Mouse (Mus musculus) CD4-positive naive resting alpha-beta T cell, adult 57 days (primary cell): Measurements from ENCODE around the gene Ang2. TPM values are rescaled to one million over a fixed set of nuclear protein-coding genes. Genes with fewer than 3 reads are reported as not detected.

ENCODE experiments used
- total RNA-seq: library from RNA; stranded (reverse); gene quantifications from one replicate; pipeline ENCODE4 v1.2.4, GENCODE M21; 2023

Gene Ang2
- not detected for total RNA-seq

DNA sequence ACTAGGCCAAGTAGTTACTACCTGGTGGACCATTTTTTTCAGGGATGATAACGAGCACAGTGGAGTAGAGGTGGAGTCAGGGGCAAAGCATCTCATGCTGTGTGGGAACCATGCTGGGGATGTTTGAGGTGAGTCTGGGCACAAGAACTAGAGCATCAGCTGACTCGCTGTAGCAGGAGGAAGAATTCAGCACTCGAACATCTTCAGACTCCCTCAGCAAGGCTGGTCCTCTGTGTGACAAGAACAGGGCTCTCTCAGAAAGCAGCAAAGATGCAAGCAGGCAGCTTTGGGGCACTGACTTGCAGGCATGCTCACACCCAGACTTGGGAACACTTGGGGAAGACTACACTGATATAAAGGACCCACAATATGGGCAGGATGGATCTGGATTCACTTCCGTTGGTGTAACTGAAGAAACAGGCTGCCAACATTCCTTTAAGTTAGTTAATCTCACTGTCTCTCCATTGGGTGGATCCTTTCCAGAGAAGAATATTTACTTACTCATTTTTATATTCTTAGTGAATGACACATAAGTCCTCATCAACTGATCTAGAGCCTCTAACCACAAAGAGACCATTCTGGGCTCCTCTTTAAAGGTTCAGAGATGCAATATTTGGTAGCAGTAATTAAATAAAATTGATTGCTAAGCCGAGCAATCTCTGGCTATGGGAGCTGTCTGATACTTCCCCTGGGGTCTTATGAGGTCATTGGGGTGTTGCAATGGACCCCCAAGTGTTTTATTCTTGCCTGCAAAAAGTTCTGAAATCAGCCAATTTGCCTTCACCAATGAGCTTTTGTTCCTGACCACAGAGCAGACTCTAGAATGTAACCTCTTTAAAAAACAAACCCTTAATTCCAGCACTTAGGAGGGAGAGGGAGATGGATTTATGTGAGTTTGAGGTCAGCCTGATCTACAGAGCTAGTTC, at the start of gene Ang2:
Gene Ang2 (minus strand): TSS at position 51 of the 926 bp plus-strand sequence.

DNA sequence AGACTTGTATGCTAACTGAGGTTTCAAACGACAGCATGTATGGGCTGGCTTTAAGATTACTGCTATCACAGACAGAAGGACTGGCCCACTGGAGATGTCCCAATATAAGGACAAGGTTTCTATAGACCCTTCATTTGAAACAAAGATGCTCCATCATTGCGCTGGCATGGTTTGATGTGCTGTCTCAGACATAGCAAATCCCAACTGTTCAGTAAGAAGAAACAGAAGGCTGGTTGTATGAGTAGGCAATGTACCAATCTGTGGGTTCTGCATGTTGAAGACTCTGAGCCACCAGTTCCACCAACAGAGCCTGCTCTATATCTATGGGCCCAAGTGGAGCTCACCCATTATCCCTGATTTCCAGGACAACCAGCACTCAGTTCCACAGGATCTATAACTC, 4.2 kb upstream of the Ang2 start, which contains the start of gene Ear14:
Gene Ear14 (plus strand): TSS at position 277 of the 400 bp plus-strand sequence.

DNA sequence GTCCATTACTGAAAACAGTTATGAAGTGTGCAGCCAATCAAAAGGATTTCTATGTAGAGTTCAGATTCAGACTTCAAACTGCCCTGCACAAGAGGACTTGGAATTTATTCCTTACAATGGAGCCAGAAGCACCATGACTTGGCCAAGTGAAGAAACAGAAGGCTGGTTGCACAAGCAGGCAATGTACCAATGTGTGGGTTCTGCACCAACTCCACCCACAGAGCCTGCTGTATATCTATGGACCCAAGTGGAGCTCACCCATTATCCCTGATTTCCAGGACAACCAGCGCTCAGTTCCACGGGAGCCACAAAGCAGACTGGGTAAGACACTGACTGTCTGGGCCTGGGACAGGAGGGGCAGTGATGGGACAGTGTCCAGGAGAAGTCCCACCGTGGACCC, 37.0 kb downstream of the Ang2 start, which contains the start of gene Rnase2b:
Gene Rnase2b (plus strand): TSS at position 285 of the 400 bp plus-strand sequence.

DNA sequence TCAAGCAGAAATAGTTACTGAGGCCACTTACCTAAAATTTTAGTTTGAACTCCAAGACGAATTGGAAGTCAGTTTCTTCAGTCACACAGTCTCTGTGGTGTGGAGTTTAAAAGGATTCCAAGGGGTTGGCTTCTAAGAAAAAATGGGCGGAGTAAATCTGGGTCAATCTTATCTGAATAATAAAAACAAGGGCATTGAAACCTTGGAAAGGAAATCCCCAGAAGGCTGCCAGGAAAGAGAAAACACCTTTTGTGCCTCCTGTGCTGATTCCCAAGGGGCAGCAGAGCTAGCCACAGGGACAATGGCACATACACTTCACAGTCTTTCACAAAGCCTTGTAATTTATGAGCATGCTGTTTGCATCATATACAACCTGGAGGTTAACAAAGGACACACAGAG, 52.3 kb downstream of the Ang2 start, which contains the start of gene Rnase1:
Gene Rnase1 (minus strand): TSS at position 101 of the 400 bp plus-strand sequence.

Other genes starting within 250 kb of the Ang2 start
- 1.0 TPM for gene Pnp2, start 243.2 kb downstream of the Ang2 start, total RNA-seq
- gene Rnase10, start 191.4 kb downstream of the Ang2 start, total RNA-seq: not detected
- gene Rnase9, start 157.3 kb downstream of the Ang2 start, total RNA-seq: not detected
- not detected for gene Rnase11, start 149.0 kb downstream of the Ang2 start, total RNA-seq
- gene Rnase12, start 141.5 kb downstream of the Ang2 start, total RNA-seq: not detected
- gene Olfr750, start 124.7 kb downstream of the Ang2 start, total RNA-seq: not detected
- gene Rnase4, start 108.1 kb downstream of the Ang2 start, total RNA-seq: 2.4 TPM
- 2.6 TPM for gene Ang, start 108.0 kb downstream of the Ang2 start, total RNA-seq
- not detected for gene Eddm3b, start 84.7 kb downstream of the Ang2 start, total RNA-seq
- 3.4 TPM for gene Rnase6, start 75.2 kb downstream of the Ang2 start, total RNA-seq
- not detected for gene Rnase1, start 52.4 kb downstream of the Ang2 start, total RNA-seq
- gene Rnase2b, start 36.9 kb downstream of the Ang2 start, total RNA-seq: not detected
- gene Ear14, start 4.2 kb upstream of the Ang2 start, total RNA-seq: not detected
- not detected for gene Rnase2a, start 57.0 kb upstream of the Ang2 start, total RNA-seq
- gene Gm7247, start 162.6 kb upstream of the Ang2 start, total RNA-seq: not detected
- gene Vmn2r88, start 211.7 kb upstream of the Ang2 start, total RNA-seq: not detected